8 mouse cellular contexts compared by ENCODE assay signal in the genomic region with DNA sequence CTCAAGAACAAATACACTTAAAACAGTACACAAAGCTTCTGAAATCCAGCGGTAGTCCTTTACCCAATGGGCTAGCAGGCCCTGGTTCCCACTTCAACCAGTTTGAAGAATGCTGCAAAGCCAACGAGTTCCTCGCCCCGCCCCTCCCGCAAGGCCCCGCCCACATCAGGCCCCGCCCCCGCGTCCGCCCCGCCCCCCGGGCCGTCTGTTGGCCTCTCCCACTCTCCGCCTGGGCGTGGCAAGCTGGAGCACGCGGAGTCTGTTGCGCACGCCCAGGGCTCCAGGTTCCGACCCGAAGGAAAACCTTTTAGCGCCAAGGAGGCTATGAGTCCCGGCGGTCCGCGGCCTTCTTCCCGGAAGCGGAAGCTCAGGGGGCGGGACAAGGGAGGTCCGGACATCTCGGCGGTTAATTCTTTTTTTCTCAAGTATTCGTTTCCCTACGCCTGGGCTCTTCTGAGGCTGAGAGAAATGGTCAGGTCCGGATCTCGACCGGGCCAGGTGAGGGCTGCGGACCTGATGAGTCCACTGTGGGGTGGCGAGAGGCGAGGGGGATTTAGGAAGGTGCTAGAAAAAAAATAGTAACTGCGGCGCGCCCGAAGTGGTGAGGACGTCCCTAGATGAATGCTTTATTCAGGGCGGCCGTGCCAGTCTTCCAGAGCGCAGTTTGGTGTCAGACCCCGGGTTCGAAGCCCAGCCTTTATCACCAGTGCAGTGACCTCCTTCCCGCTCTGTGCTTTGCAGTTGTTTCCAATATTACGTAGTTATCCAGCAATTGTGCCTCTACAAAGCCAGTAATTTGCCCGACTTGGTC. TPM values are rescaled to one million over a fixed set of nuclear protein-coding genes. Genes with fewer than 3 reads are reported as not detected.
DNase-seq lines count a peak whose midpoint lies in the region; ATAC-seq and TF ChIP-seq lines count a peak whose summit lies in the region.

A gene (plus strand): TSS at position 283 of the 811 bp plus-strand sequence.

- peak within 1 kb of the TSS; percentile 87 for H3K27ac ChIP-seq in MEL (ENCODE audit: control insufficient read depth, low read depth, low read length)
- H3K27ac ChIP-seq in cerebellum, adult 2 months (ENCODE audit: insufficient read depth, low read length), result no peak within 1 kb of the TSS
- H3K27ac ChIP-seq in forebrain, postnatal 0 days (ENCODE audit: low read depth, low read length), result peak within 1 kb of the TSS; percentile 86
- peak within 1 kb of the TSS; percentile 97 for H3K27ac ChIP-seq in lung, embryonic 16.5 days (ENCODE audit: low read length)

- 1% methylated on average over 53 of the region's 53 CpGs for WGBS in cerebellum, adult 2 months
- WGBS in forebrain, postnatal 0 days, result 1% methylated on average over 53 of the region's 53 CpGs
- WGBS in lung, embryonic 16.5 days, result under 1% methylated on average over 47 of the region's 53 CpGs

- H3K9me3 ChIP-seq in MEL (replicated peaks; ENCODE audit: insufficient read depth, low read length), result no peaks in the 10 kb centered on the region
- no peaks in the 10 kb centered on the region for H3K9me3 ChIP-seq in forebrain, postnatal 0 days (ENCODE audit: low read length)
- no peaks in the 10 kb centered on the region for H3K9me3 ChIP-seq in lung, embryonic 16.5 days (ENCODE audit: control insufficient read depth, low read length)

- H3K9ac ChIP-seq in MEL (ENCODE audit: control insufficient read depth, low read depth, low read length, poor library complexity, severe bottlenecking), result peak within 1 kb of the TSS; percentile 90
- H3K9ac ChIP-seq in forebrain, postnatal 0 days, result peak within 1 kb of the TSS; percentile 66
- H3K9ac ChIP-seq in lung, embryonic 16.5 days (ENCODE audit: low read length), result peak within 1 kb of the TSS; percentile 89

- peak within 1 kb of the TSS; percentile 91 for H3K4me2 ChIP-seq in forebrain, postnatal 0 days (ENCODE audit: low read depth)
- H3K4me2 ChIP-seq in lung, embryonic 16.5 days (ENCODE audit: low read depth, low read length), result peak within 1 kb of the TSS; percentile 71

- peak; percentile 95 for DNase-seq in MEL (ENCODE audit: low read depth, low spot score)
- peak; percentile 81 to 83 for DNase-seq in cerebellum, adult 2 months
- DNase-seq in forebrain, postnatal 0 days, result peak; percentile 88
- DNase-seq in layer of hippocampus, adult 9-10 months (ENCODE audit: low spot score), result peak; percentile 35
- DNase-seq in ovary, postnatal 10 days (ENCODE audit: low spot score), result peak; percentile 60
- peak; percentile 75 to 76 for DNase-seq in thymus, postnatal 10 days (ENCODE audit: low spot score in 2 of 2)

- peak; percentile 93 for ATAC-seq in forebrain, postnatal 0 days
- ATAC-seq in hematopoietic stem cell, adult 5-6 weeks (replicated peaks in 1 of 2; ENCODE audit: insufficient read depth in 1 of 2, low FRiP score in 2 of 2, low TSS enrichment in 1 of 2, low read depth in 1 of 2, poor library complexity in 2 of 2, severe bottlenecking in 2 of 2), result peak; percentile 97 to 100
- peak; percentile 96 for ATAC-seq in lung, embryonic 16.5 days (ENCODE audit: low read depth)

- peak; percentile 36 to 84; a peak in 3 of 4 replicates for TF ChIP-seq POLR2A in MEL (IDR thresholded peaks at IDR 0.05; ENCODE audit: control insufficient read depth in 1 of 2, insufficient read depth in 1 of 2, low read depth in 1 of 2, low read length in 2 of 2, poor library complexity in 1 of 2)
- peak; percentile 10; the same call in 1 of the 2 replicates for TF ChIP-seq POLR2A in cerebellum, adult 2 months (IDR thresholded peaks at IDR 0.05; ENCODE audit: borderline replicate concordance, insufficient read depth, low read length)

- TF ChIP-seq CTCF in MEL (IDR thresholded peaks at IDR 0.05 in 2 of 3, conservative IDR thresholded peaks at IDR 0.05 in 1 of 3; ENCODE audit: control insufficient read depth in 1 of 3, insufficient read depth in 1 of 3, low read depth in 2 of 3, low read length in 3 of 3, poor library complexity in 1 of 3, severe bottlenecking in 1 of 3), result no peak
- TF ChIP-seq CTCF in cerebellum, adult 2 months (IDR thresholded peaks at IDR 0.05; ENCODE audit: borderline replicate concordance, insufficient read depth, low read depth, low read length), result no peak
- no peak for TF ChIP-seq CTCF in forebrain, postnatal 0 days (IDR thresholded peaks at IDR 0.05; ENCODE audit: low read depth)

- no peaks in the 10 kb centered on the region for H3K27me3 ChIP-seq in MEL (ENCODE audit: control insufficient read depth in 1 of 2, insufficient read depth in 2 of 2, low read length in 2 of 2)
- no peaks in the 10 kb centered on the region for H3K27me3 ChIP-seq in cerebellum, adult 2 months (ENCODE audit: control insufficient read depth, insufficient read depth, low read length)
- H3K27me3 ChIP-seq in forebrain, postnatal 0 days (ENCODE audit: insufficient read depth, low read length), result no peaks in the 10 kb centered on the region
- H3K27me3 ChIP-seq in lung, embryonic 16.5 days (ENCODE audit: control insufficient read depth, insufficient read depth, low read depth, low read length), result no peaks in the 10 kb centered on the region

- peak within 1 kb of the TSS; percentile 77 to 97 for H3K4me3 ChIP-seq in MEL (ENCODE audit: control insufficient read depth in 1 of 2, insufficient read depth in 1 of 2, low read depth in 2 of 2, low read length in 2 of 2)
- H3K4me3 ChIP-seq in cerebellum, adult 2 months (replicated peaks; ENCODE audit: insufficient read depth, low read depth, low read length), result peak within 1 kb of the TSS; percentile 66
- H3K4me3 ChIP-seq in forebrain, postnatal 0 days (ENCODE audit: low read depth, low read length), result peak within 1 kb of the TSS; percentile 47
- peak within 1 kb of the TSS; percentile 82 for H3K4me3 ChIP-seq in lung, embryonic 16.5 days (ENCODE audit: low read length)

- H3K79me2 ChIP-seq in MEL (ENCODE audit: control insufficient read depth, insufficient read depth, low read length, poor library complexity), result peaks cover 4% of the 10 kb centered on the region

- H3K36me3 ChIP-seq in MEL (ENCODE audit: control insufficient read depth in 1 of 2, insufficient read depth in 2 of 2, low read length in 2 of 2), result peaks cover 0 to 23% of the 10 kb centered on the region in 2 experiments; a peak in 2 of 4 replicates
- no peaks in the 10 kb centered on the region for H3K36me3 ChIP-seq in forebrain, postnatal 0 days (ENCODE audit: insufficient read depth)
- H3K36me3 ChIP-seq in lung, embryonic 16.5 days (ENCODE audit: control insufficient read depth, insufficient read depth, low read length), result no peaks in the 10 kb centered on the region

- H3K4me1 ChIP-seq in MEL (ENCODE audit: control insufficient read depth in 1 of 2, insufficient read depth in 2 of 2, low read length in 2 of 2), result peaks cover 4 to 14% of the 10 kb centered on the region in 2 experiments
- H3K4me1 ChIP-seq in cerebellum, adult 2 months (ENCODE audit: control insufficient read depth, insufficient read depth, low read length), result no peaks in the 10 kb centered on the region
- H3K4me1 ChIP-seq in forebrain, postnatal 0 days (ENCODE audit: insufficient read depth), result peaks cover 6% of the 10 kb centered on the region; the same call in 1 of the 2 replicates
- H3K4me1 ChIP-seq in lung, embryonic 16.5 days (replicated peaks; ENCODE audit: control insufficient read depth, insufficient read depth, low read length), result peaks cover 10% of the 10 kb centered on the region

- TF ChIP-seq EP300 in MEL (IDR thresholded peaks at IDR 0.05; ENCODE audit: low read depth in 1 of 2, low read length in 2 of 2), result peak in 1 of 2 experiments; percentile 19; a peak in 1 of 4 replicates

- TF ChIP-seq RAD21 in MEL (IDR thresholded peaks at IDR 0.05; ENCODE audit: low read depth, low read length), result no peak

TF ChIP-seq in MEL, 35 proteins besides CTCF, POLR2A, EP300 and RAD21 (continues in another document):
- TF ChIP-seq RCOR1 (IDR thresholded peaks at IDR 0.05; ENCODE audit: low read depth, low read length) (no peak), MYB (IDR thresholded peaks at IDR 0.05; ENCODE audit: low read depth, low read length) (peak; percentile 61; the same call in 1 of the 2 replicates), CHD2 (IDR thresholded peaks at IDR 0.05; ENCODE audit: low read length) (no peak), ZNF384 (IDR thresholded peaks at IDR 0.05; ENCODE audit: low read depth, low read length) (peak; percentile 62), MXI1 (IDR thresholded peaks at IDR 0.05; ENCODE audit: low read depth, low read length) (peak; percentile 25), USF2 (IDR thresholded peaks at IDR 0.05; ENCODE audit: borderline replicate concordance in 1 of 2, insufficient read depth in 1 of 2, low read depth in 1 of 2, low read length in 2 of 2) (no peak), ELF1 (IDR thresholded peaks at IDR 0.05; ENCODE audit: low read depth, low read length) (peak; percentile 82), MAFK (IDR thresholded peaks at IDR 0.05; ENCODE audit: borderline replicate concordance, low read depth, low read length) (no peak), HCFC1 (IDR thresholded peaks at IDR 0.05; ENCODE audit: low read depth, low read length) (peak; percentile 78), POLR2AphosphoS5 (IDR thresholded peaks at IDR 0.05; ENCODE audit: borderline replicate concordance, low read depth, low read length) (no peak), KAT2A (conservative IDR thresholded peaks at IDR 0.05; ENCODE audit: low read depth, low read length) (peak; percentile 15; the same call in 1 of the 2 replicates), BHLHE40 (IDR thresholded peaks at IDR 0.05; ENCODE audit: borderline replicate concordance, low read depth, low read length) (no peak), USF1 (IDR thresholded peaks at IDR 0.05; ENCODE audit: low read depth, low read length) (no peak), SIN3A (IDR thresholded peaks at IDR 0.05; ENCODE audit: low read length) (peak; percentile 26; the same call in 1 of the 2 replicates), NELFE (IDR thresholded peaks at IDR 0.05; ENCODE audit: low read depth, low read length) (peak; percentile 76), CHD1 (IDR thresholded peaks at IDR 0.05; ENCODE audit: low read depth, low read length) (peak; percentile 75; the same call in 1 of the 2 replicates), POLR2AphosphoS2 (IDR thresholded peaks at IDR 0.05; ENCODE audit: low read length) (peak; percentile 53; the same call in 1 of the 2 replicates), ZMIZ1 (IDR thresholded peaks at IDR 0.05; ENCODE audit: low read depth, low read length) (no peak; the same call in 1 of the 2 replicates)

RNA-seq across cellular contexts. Expression of the gene that starts here (rescaled TPM):
- total RNA-seq in MEL (2012; rRNA removed), result 5.8 and 6.5 TPM in 2 replicates
- polyA plus RNA-seq in MEL (2012; ENCODE audit: insufficient read depth in 1 of 2, insufficient read length in 2 of 2, low read depth in 1 of 2, low replicate concordance in 2 of 2, missing spikeins in 1 of 2), result 1 to 10 TPM in 1 of 2 experiments, not detected in 1; 8.2 TPM
- 2.6 and 3.1 TPM in 2 replicates for polyA plus RNA-seq in cerebellum, adult 2 months (2012; rRNA removed)
- total RNA-seq in forebrain, postnatal 0 days (2014; rRNA removed), result 3.7 and 5.1 TPM in 2 replicates
- 1.7 and 2.2 TPM in 2 replicates for polyA plus RNA-seq in forebrain, postnatal 0 days (2015; fragmentation: Nextera tagmentation; extraction: Ambion mirVana)
- 11.4 and 16.5 TPM in 2 replicates for total RNA-seq in hematopoietic stem cell, adult 5-6 weeks (2017)
- polyA plus RNA-seq in lung, embryonic 16.5 days (2015; fragmentation: Nextera tagmentation; extraction: Ambion mirVana), result 7.9 and 8.0 TPM in 2 replicates

Comparison
In these comparisons a context has a peak if more than half of its experiments do, and no peak if none do; other contexts are left out.
1. DNase-seq: peak in every context shown above with its lines; median percentile 95 in MEL; 88 in forebrain, postnatal 0 days; 82 in cerebellum, adult 2 months; 76 in thymus, postnatal 10 days; 60 in ovary, postnatal 10 days; 35 in layer of hippocampus, adult 9-10 months.